Mouse (Mus musculus): ENCODE results near the gene Nasp. TPM values are rescaled to one million over a fixed set of nuclear protein-coding genes. Genes with fewer than 3 reads are reported as not detected.
"Not testable (repeated sequence)": the region's sequence is repeated elsewhere in the genome, so short reads cannot be mapped to it uniquely, and the experiment has no call there.

Nasp gene
- total RNA-seq (2021) = 10 to 100 TPM; 34.5 to 35.9 TPM

GRCm38 (mm10) chr4:116627722-116628662, at the start of gene Nasp:
TSS of gene Nasp (minus strand) at chr4:116627941.
- peak; percentile 80 to 82 for DNase-seq

- DNase-seq = no peak
Measured at GRCm38 (mm10) chr4:116676027-116676426, 48.3 kb upstream of the Nasp start.

- DNase-seq = not testable (repeated sequence)
Measured at GRCm38 (mm10) chr4:116674761-116675160, 47.0 kb upstream of the Nasp start.

GRCm38 (mm10) chr4:116672785-116673184, 45.0 kb upstream of the Nasp start:
- DNase-seq = no peak

- no peak for DNase-seq
Measured at GRCm38 (mm10) chr4:116669291-116669690, 41.5 kb upstream of the Nasp start.

- no peak for DNase-seq
Measured at GRCm38 (mm10) chr4:116668145-116668544, 40.4 kb upstream of the Nasp start.

GRCm38 (mm10) chr4:116666625-116667024, 38.9 kb upstream of the Nasp start:
- DNase-seq = no peak

GRCm38 (mm10) chr4:116661998-116662397, 34.3 kb upstream of the Nasp start:
- no peak for DNase-seq

GRCm38 (mm10) chr4:116660829-116661228, 33.1 kb upstream of the Nasp start:
- no peak for DNase-seq

- DNase-seq = not testable (repeated sequence)
Measured at GRCm38 (mm10) chr4:116659916-116660315, 32.2 kb upstream of the Nasp start.

GRCm38 (mm10) chr4:116659474-116659873, 31.7 kb upstream of the Nasp start:
- DNase-seq = no peak

GRCm38 (mm10) chr4:116657971-116658370, 30.2 kb upstream of the Nasp start:
- DNase-seq = no peak

GRCm38 (mm10) chr4:116655658-116656057, 27.9 kb upstream of the Nasp start:
- DNase-seq = no peak

- DNase-seq = no peak
Measured at GRCm38 (mm10) chr4:116655100-116655499, 27.4 kb upstream of the Nasp start.

- no peak for DNase-seq
Measured at GRCm38 (mm10) chr4:116653228-116653627, 25.5 kb upstream of the Nasp start.

GRCm38 (mm10) chr4:116651797-116652135, 24.0 kb upstream of the Nasp start:
- DNase-seq = no peak

- peak; percentile 94 to 95 for DNase-seq
Measured at GRCm38 (mm10) chr4:116650924-116651796, 23.4 kb upstream of the Nasp start, which contains the start of gene Akr1a1. TSS of gene Akr1a1 (minus strand) at chr4:116651680.

- no peak for DNase-seq
Measured at GRCm38 (mm10) chr4:116650365-116650764, 22.6 kb upstream of the Nasp start.

- no peak for DNase-seq
Measured at GRCm38 (mm10) chr4:116649411-116649810, 21.7 kb upstream of the Nasp start.

- DNase-seq = no peak
Measured at GRCm38 (mm10) chr4:116645624-116646023, 17.9 kb upstream of the Nasp start.

GRCm38 (mm10) chr4:116644326-116644725, 16.6 kb upstream of the Nasp start:
- no peak for DNase-seq

- DNase-seq = no peak
Measured at GRCm38 (mm10) chr4:116642071-116642470, 14.3 kb upstream of the Nasp start.

- no peak for DNase-seq
Measured at GRCm38 (mm10) chr4:116638821-116639220, 11.1 kb upstream of the Nasp start.
